Mouse (Mus musculus): Measurements from ENCODE around the gene Sh3tc1.

- TF ChIP-seq POLR2A (IDR thresholded peaks at IDR 0.05; ENCODE audit: borderline replicate concordance, control insufficient read depth, low read depth, low read length) (no peak), CTCF (IDR thresholded peaks at IDR 0.05; ENCODE audit: control insufficient read depth, insufficient read depth, low read length) (no peak)
Measured at GRCm38 (mm10) chr5:35765909-35766308, 26.1 kb upstream of the Sh3tc1 start.

Data from bone marrow, adult 2 months (tissue).